Mouse (Mus musculus): Measurements from ENCODE around the gene Csnk1g2.

Gene Csnk1g2

DNA sequence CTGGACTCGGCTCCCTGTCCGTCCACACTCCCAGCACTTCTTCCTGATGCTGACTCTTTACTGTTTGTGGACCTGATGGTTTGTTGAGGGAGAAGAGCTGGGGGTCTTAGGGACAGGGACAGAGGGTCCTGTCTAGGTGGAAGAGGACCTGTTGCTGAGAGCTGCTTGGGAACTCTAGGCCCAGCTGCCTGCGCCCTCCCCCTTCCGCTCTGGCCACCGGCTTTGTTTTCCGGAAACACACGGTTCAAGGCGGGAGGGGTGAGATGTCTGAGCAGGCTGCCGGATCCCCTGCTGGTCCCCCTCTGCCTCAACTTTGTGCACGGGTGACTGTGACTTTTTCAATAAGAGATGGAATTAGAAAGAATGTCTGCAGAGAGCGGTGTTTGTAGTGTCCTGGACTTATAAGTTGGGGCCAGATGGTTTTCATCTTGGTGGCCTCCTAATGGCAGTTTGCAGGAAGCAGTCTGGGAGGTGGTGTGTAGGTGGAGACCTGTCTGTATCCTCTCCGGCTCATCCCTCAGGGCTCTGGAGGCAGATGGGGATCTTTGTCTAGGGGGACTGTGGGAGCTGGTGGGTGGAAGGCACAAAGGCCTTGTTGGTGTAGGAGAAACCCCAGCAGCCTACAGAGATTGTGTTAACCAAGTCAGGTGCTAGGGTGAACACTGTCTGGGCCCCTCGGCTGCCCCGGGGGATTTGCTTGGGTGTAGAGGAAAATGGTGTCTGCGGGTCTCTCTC lies 986 bp downstream of the Csnk1g2 start:
- DNase-seq (ENCODE audit: low read depth, low spot score) = peak; percentile 68

- DNase-seq (ENCODE audit: low read depth, low spot score) = no peak
Observed at GRCm38 (mm10) chr10:80625764-80626163, 3.1 kb downstream of the Csnk1g2 start.

GRCm38 (mm10) chr10:80627685-80628084 lies 5.0 kb downstream of the Csnk1g2 start:
- DNase-seq (ENCODE audit: low read depth, low spot score) = no peak

GRCm38 (mm10) chr10:80628925-80629324 lies 6.3 kb downstream of the Csnk1g2 start:
- no peak for DNase-seq (ENCODE audit: low read depth, low spot score)

- DNase-seq (ENCODE audit: low read depth, low spot score) = no peak
Observed at GRCm38 (mm10) chr10:80635345-80635744, 12.7 kb downstream of the Csnk1g2 start.

DNA sequence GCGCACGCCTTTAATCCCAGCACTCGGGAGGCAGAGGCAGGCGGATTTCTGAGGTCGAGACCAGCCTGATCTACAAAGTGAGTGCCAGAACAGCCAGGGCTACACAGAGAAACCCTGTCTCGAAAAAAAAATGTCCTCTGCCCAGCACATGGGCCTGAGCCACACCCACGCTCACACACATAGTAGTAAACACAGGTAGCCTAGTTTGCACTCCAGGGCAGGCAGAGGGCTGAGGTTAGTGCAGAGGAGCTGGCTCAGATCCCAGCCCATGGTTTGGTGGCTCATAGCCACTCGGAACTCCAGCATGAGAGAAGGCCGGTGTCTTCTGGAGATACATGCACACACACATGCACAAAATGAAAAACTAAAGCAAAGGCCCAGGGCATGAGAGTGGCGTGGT lies 24.3 kb downstream of the Csnk1g2 start:
- no peak for DNase-seq (ENCODE audit: low read depth, low spot score)

GRCm38 (mm10) chr10:80649910-80650309 lies 27.3 kb downstream of the Csnk1g2 start:
- peak; percentile 72 for DNase-seq (ENCODE audit: low read depth, low spot score)

- no peak for DNase-seq (ENCODE audit: low read depth, low spot score)
Observed at GRCm38 (mm10) chr10:80650392-80650791, 27.8 kb downstream of the Csnk1g2 start.

GRCm38 (mm10) chr10:80653156-80653720 lies 30.6 kb downstream of the Csnk1g2 start:
- DNase-seq (ENCODE audit: low read depth, low spot score) = no peak

DNA sequence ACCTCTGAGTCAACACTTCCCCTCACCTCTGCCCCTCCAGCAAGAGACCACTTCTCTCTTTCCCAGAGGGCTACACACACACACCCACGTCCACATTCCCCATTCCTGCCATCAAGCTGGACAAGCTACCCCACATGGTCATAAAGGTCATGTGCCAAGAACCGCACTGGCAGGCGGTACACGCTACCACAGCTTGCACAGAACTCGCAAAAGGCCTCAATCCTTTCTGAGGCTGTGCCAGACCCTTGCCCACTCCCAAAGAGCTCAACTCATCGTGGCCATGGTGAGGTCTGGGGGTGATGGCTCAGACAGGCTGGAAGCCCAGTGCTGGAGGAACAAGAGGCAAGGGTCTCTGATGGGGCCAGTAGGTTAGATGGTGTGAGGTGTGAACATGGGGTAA lies 32.2 kb downstream of the Csnk1g2 start:
- no peak for DNase-seq (ENCODE audit: low read depth, low spot score)

DNA sequence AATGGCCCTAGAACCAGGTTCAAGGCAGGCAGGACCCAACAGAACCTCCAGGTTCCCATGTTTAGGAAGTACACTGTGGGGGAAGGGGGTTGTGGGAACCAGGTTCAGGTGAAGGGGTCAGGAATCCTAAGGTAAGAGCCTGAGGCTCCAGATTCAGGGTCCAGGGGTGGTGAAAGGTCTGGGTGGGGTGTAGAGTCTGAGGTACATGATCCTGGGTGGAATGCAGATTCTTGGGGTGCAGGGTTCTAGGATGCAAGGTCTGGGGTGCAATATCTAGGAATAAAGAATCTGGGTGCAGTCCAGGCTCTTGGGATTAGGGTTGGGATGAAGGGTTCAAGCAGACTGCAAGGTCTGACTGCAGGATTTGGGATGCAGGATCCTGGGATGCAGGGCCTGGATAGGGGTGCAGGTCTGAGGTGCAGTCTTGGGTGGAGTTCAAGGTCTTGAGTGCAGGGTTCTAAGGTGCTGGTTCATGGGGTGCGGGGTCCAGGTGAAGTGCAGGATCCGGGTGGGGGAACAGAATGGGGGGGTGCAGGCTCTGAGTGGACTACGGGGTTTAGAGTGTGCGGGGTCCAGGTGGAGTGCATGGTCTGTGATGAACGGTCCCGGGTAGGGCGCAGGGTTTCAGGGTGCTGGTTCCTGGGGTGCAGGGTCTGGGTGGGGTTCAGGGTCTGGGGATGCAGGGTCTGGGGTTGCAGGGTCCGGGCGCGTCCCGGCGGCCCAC lies 32.9 kb downstream of the Csnk1g2 start:
- DNase-seq (ENCODE audit: low read depth, low spot score) = no peak

DNA sequence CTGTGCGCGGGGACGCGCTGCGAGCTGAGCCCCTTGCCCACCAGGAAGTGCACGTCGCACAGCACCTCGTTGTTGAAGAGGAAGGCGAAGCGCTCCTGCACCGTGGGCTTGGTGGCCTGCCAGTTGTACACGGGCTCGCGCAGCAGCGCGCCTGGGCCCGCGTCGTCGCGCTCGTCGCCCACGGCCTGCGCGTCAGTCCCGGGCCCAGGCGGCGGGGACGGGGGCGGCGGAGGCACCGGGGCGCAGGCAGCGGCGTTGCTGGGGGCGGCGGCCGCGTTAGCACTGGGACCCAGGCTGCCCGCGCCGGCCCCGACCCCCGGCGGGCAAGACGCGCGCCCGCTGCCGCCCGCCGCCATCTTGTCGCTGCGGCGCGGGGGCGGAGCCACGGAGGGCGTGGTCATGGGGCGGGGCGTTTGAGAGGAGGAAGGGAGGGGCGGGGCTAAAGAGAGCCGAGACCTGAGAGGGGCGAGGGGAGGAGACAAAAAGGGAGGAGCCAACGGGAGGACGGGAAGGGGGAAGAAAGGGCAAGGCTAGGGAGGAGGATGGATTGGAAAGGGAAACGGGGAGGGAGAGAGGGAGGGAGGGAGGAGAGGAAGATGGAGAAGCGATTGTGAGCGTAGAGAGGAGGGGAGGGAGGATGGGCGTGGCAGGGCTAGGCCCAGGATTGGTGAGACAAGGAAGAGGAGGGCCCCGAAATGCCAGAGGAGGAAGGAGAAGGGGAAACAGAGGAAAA lies 33.7 kb downstream of the Csnk1g2 start:
- DNase-seq (ENCODE audit: low read depth, low spot score) = peak; percentile 99

GRCm38 (mm10) chr10:80656863-80657623 lies 34.4 kb downstream of the Csnk1g2 start, which contains the start of gene Btbd2:
TSS of gene Btbd2 (minus strand) at chr10:80657071.
- DNase-seq (ENCODE audit: low read depth, low spot score) = peak; percentile 80

DNA sequence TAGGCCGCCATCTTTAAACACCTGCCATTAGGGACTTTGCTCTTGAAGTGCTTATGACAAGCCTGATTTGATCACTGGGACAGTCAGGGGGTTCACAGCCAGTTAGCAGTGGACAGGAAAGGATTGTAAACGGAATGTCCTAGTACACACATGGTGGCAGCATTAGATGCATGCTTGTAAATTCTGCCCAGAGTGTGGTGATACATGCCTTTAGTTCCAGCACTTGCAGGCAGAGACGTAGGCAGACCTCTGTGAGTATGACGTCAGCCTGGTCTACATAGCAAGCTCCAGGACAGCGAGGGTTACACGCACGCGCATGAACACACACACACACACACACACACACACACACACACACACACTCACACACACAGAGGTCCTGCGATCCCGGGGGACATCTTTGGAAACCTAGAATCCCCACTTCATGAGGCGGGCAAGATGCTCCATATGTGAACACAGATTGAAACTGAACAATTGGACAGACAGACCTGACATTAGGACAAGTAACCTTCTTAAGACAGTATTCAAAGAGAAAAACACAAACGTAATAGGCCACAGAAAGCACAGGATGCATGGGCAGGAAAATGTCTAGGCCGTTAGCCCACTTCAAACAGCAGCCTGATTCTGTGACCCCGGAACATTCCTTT lies 35.7 kb downstream of the Csnk1g2 start:
- no peak for DNase-seq (ENCODE audit: low read depth, low spot score)

DNA sequence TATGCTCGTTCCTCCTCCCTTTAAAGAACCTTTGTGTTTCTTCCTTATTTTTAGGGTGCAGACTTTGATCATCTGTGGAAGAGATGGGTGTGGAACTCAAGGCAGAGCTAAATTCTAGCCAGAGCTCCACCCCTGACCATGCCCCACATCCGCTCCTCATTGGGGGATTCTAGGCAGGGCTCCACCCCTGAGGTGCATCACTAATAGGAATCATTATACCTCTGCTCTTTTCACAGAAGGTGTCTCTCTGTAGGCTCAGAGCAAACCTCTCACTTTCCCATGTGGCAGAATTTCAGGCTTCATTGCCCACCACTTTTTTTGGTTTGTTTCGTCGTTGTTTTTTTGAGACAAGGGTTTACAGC lies 36.2 kb downstream of the Csnk1g2 start:
- DNase-seq (ENCODE audit: low read depth, low spot score) = peak; percentile 66

DNA sequence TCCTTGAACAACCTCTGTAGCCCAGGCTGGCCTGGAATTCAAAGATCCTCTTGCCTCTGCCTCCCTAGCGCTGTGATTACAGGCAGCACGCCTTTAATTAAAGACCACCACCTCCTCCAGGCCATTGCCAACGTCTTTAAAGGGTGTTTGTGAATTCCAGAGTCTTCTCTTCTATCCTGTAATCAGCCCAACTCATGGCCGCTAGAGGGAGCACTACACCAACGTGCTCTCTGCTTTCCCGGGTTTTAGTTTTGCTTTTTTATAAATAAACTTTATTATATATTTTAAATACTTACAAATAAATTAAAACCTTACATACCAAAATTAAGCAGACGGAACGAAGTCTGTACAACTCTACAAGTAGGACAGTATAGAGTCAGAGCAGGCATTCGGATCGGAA lies 36.6 kb downstream of the Csnk1g2 start:
- DNase-seq (ENCODE audit: low read depth, low spot score) = peak; percentile 77

DNA sequence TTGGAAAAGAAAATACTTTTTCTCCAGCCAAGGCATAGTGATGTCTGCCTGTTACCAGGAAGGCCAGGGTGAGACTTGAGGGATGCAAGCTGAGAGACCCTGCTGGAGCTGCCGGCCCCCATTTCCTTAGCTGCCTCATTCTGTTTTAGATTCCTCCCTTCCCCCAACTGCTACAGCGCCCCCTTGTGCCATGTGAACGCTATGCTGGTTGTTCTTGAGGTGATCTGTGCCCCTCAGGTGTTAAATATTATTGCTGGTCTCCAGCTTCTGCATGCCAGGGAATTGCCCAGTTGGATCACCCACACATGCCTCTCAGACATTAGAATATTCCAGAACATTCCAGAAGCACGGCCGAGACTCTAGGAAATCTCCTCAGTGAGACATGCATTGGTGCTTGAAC lies 38.5 kb downstream of the Csnk1g2 start:
- peak; percentile 91 for DNase-seq (ENCODE audit: low read depth, low spot score)

DNA sequence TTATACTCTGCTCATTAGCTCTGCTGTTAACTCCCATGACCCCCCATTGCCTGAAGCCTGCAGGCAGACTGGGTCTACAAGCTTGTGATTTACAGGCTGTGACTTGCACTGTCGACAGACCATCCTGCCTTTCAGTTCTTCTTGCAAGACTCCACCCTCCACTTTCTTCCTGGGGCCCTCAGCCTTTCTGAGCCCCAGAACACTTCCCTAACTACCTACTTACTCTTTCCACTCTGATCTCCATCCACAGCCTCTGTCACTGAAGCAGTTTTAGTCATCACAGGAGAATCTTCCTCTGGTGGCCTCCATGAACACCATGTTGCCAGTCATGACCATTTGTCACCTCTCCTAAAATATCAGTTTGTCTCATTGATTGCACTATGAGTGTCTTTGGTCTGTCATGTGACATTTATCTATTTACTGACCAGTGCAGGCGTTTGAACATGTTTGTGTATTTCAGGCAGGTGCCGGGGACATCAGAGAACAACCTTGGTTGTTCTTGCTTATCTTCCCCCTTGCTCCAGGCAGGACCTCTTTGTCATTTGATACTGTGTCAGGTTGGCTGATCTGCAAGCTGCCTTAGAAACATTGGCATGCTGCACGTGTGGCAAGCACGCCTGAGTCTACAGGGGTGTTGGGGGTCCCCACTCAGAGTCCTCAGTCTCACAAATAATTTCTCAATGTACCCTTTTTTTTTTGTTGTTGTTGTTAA lies 41.0 kb downstream of the Csnk1g2 start:
- no peak for DNase-seq (ENCODE audit: low read depth, low spot score)

GRCm38 (mm10) chr10:80664197-80665015 lies 41.8 kb downstream of the Csnk1g2 start:
- peak; percentile 87 for DNase-seq (ENCODE audit: low read depth, low spot score)
